Mouse (Mus musculus): Measurements from ENCODE around the gene Usp42. TPM values are rescaled to one million over a fixed set of nuclear protein-coding genes. Genes with fewer than 3 reads are reported as not detected.

Gene Usp42
- polyA plus RNA-seq, 1 experiment from 2014 or later, result 9.7 TPM

GRCm38 (mm10) chr5:143721962-143722361 is 10.1 kb downstream of the Usp42 start:
- no peak overlapping the region for H3K4me2 ChIP-seq (ENCODE audit: low read depth, low read length)
- H3K9me3 ChIP-seq (replicated peaks; ENCODE audit: control insufficient read depth, low read length), result no peaks in the 10 kb centered on the region
- no peaks in the 10 kb centered on the region for H3K4me1 ChIP-seq (ENCODE audit: control insufficient read depth, insufficient read depth, low read length)
- WGBS, result 95% methylated on average over 7 of the region's 7 CpGs
- no peak overlapping the region for H3K4me3 ChIP-seq (ENCODE audit: low read length)
- H3K9ac ChIP-seq (ENCODE audit: low read length), result no peak overlapping the region
- peaks cover 66% of the 10 kb centered on the region for H3K36me3 ChIP-seq (ENCODE audit: control insufficient read depth, insufficient read depth)
- no peak for ATAC-seq (replicated peaks; ENCODE audit: extremely low read depth, insufficient read depth, low FRiP score)
- no peaks in the 10 kb centered on the region for H3K27me3 ChIP-seq (ENCODE audit: control insufficient read depth, insufficient read depth, low read length)
- H3K27ac ChIP-seq (ENCODE audit: low read length), result no peak overlapping the region

- no peak overlapping the region for H3K4me3 ChIP-seq (ENCODE audit: low read length)
- H3K4me1 ChIP-seq (ENCODE audit: control insufficient read depth, insufficient read depth, low read length), result no peaks in the 10 kb centered on the region
- H3K27me3 ChIP-seq (ENCODE audit: control insufficient read depth, insufficient read depth, low read length), result no peaks in the 10 kb centered on the region
- WGBS, result 77% methylated on average over 14 of the region's 14 CpGs
- no peak overlapping the region for H3K9ac ChIP-seq (ENCODE audit: low read length)
- H3K9me3 ChIP-seq (replicated peaks; ENCODE audit: control insufficient read depth, low read length), result no peaks in the 10 kb centered on the region
- ATAC-seq (replicated peaks; ENCODE audit: extremely low read depth, insufficient read depth, low FRiP score), result no peak
- H3K4me2 ChIP-seq (ENCODE audit: low read depth, low read length), result no peak overlapping the region
- H3K27ac ChIP-seq (ENCODE audit: low read length), result no peak overlapping the region
- H3K36me3 ChIP-seq (ENCODE audit: control insufficient read depth, insufficient read depth), result peaks cover 71% of the 10 kb centered on the region
Observed at GRCm38 (mm10) chr5:143712011-143712800, 19.9 kb downstream of the Usp42 start.

GRCm38 (mm10) chr5:143711326-143711725 is 20.8 kb downstream of the Usp42 start:
- no peaks in the 10 kb centered on the region for H3K27me3 ChIP-seq (ENCODE audit: control insufficient read depth, insufficient read depth, low read length)
- H3K9ac ChIP-seq (ENCODE audit: low read length), result no peak overlapping the region
- H3K9me3 ChIP-seq (replicated peaks; ENCODE audit: control insufficient read depth, low read length), result no peaks in the 10 kb centered on the region
- H3K36me3 ChIP-seq (ENCODE audit: control insufficient read depth, insufficient read depth), result peaks cover 64% of the 10 kb centered on the region
- no peak overlapping the region for H3K27ac ChIP-seq (ENCODE audit: low read length)
- WGBS, result 16% methylated on average over 7 of the region's 7 CpGs
- H3K4me3 ChIP-seq (ENCODE audit: low read length), result no peak overlapping the region
- ATAC-seq (replicated peaks; ENCODE audit: extremely low read depth, insufficient read depth, low FRiP score), result peak; percentile 57; the same call in 1 of the 2 replicates
- peaks cover 9% of the 10 kb centered on the region for H3K4me1 ChIP-seq (ENCODE audit: control insufficient read depth, insufficient read depth, low read length)
- no peak overlapping the region for H3K4me2 ChIP-seq (ENCODE audit: low read depth, low read length)

GRCm38 (mm10) chr5:143706822-143707200 is 25.3 kb downstream of the Usp42 start:
- 64% methylated on average over 7 of the region's 7 CpGs for WGBS
- Histone ChIP-seq H3K27ac (ENCODE audit: low read length) (peak overlapping the region; percentile 47), H3K4me3 (ENCODE audit: low read length) (no peak overlapping the region), H3K9me3 (replicated peaks; ENCODE audit: control insufficient read depth, low read length) (no peaks in the 10 kb centered on the region), H3K9ac (ENCODE audit: low read length) (peak overlapping the region; percentile 33; the same call in 1 of the 2 replicates), H3K4me1 (ENCODE audit: control insufficient read depth, insufficient read depth, low read length) (peaks cover 28% of the 10 kb centered on the region), H3K4me2 (ENCODE audit: low read depth, low read length) (no peak overlapping the region), H3K27me3 (ENCODE audit: control insufficient read depth, insufficient read depth, low read length) (no peaks in the 10 kb centered on the region), H3K36me3 (ENCODE audit: control insufficient read depth, insufficient read depth) (peaks cover 39% of the 10 kb centered on the region)
- 0 out of 2 replicates have a peak, but pooled peaks have one; percentile 1 for ATAC-seq (replicated peaks; ENCODE audit: extremely low read depth, insufficient read depth, low FRiP score)

- Histone ChIP-seq H3K4me3 (ENCODE audit: low read length) (no peak overlapping the region), H3K4me1 (ENCODE audit: control insufficient read depth, insufficient read depth, low read length) (peaks cover 28% of the 10 kb centered on the region), H3K9me3 (replicated peaks; ENCODE audit: control insufficient read depth, low read length) (no peaks in the 10 kb centered on the region), H3K27me3 (ENCODE audit: control insufficient read depth, insufficient read depth, low read length) (no peaks in the 10 kb centered on the region), H3K4me2 (ENCODE audit: low read depth, low read length) (no peak overlapping the region), H3K36me3 (ENCODE audit: control insufficient read depth, insufficient read depth) (peaks cover 39% of the 10 kb centered on the region), H3K27ac (ENCODE audit: low read length) (peak overlapping the region; percentile 64), H3K9ac (ENCODE audit: low read length) (peak overlapping the region; percentile 33; the same call in 1 of the 2 replicates)
- WGBS, result 38% methylated on average over 9 of the region's 9 CpGs
- peak; percentile 70 for ATAC-seq (replicated peaks; ENCODE audit: extremely low read depth, insufficient read depth, low FRiP score)
Observed at GRCm38 (mm10) chr5:143706030-143706821, 25.9 kb downstream of the Usp42 start.

GRCm38 (mm10) chr5:143705659-143705982 is 26.5 kb downstream of the Usp42 start:
- H3K27ac ChIP-seq (ENCODE audit: low read length), result peak overlapping the region; percentile 64
- peaks cover 39% of the 10 kb centered on the region for H3K36me3 ChIP-seq (ENCODE audit: control insufficient read depth, insufficient read depth)
- ATAC-seq (replicated peaks; ENCODE audit: extremely low read depth, insufficient read depth, low FRiP score), result no peak
- H3K4me1 ChIP-seq (ENCODE audit: control insufficient read depth, insufficient read depth, low read length), result peaks cover 28% of the 10 kb centered on the region
- no peaks in the 10 kb centered on the region for H3K9me3 ChIP-seq (replicated peaks; ENCODE audit: control insufficient read depth, low read length)
- 54% methylated on average over 1 of the region's 1 CpGs for WGBS
- no peak overlapping the region for H3K4me2 ChIP-seq (ENCODE audit: low read depth, low read length)
- H3K27me3 ChIP-seq (ENCODE audit: control insufficient read depth, insufficient read depth, low read length), result no peaks in the 10 kb centered on the region
- no peak overlapping the region for H3K4me3 ChIP-seq (ENCODE audit: low read length)
- H3K9ac ChIP-seq (ENCODE audit: low read length), result no peak overlapping the region

GRCm38 (mm10) chr5:143704875-143705658 is 27.0 kb downstream of the Usp42 start:
- 71% methylated on average over 13 of the region's 13 CpGs for WGBS
- H3K4me3 ChIP-seq (ENCODE audit: low read length), result no peak overlapping the region
- no peak for ATAC-seq (replicated peaks; ENCODE audit: extremely low read depth, insufficient read depth, low FRiP score)
- H3K27ac ChIP-seq (ENCODE audit: low read length), result no peak overlapping the region
- H3K27me3 ChIP-seq (ENCODE audit: control insufficient read depth, insufficient read depth, low read length), result no peaks in the 10 kb centered on the region
- peaks cover 39% of the 10 kb centered on the region for H3K36me3 ChIP-seq (ENCODE audit: control insufficient read depth, insufficient read depth)
- peaks cover 28% of the 10 kb centered on the region for H3K4me1 ChIP-seq (ENCODE audit: control insufficient read depth, insufficient read depth, low read length)
- H3K9ac ChIP-seq (ENCODE audit: low read length), result no peak overlapping the region
- no peaks in the 10 kb centered on the region for H3K9me3 ChIP-seq (replicated peaks; ENCODE audit: control insufficient read depth, low read length)
- no peak overlapping the region for H3K4me2 ChIP-seq (ENCODE audit: low read depth, low read length)

- no peaks in the 10 kb centered on the region for H3K9me3 ChIP-seq (replicated peaks; ENCODE audit: control insufficient read depth, low read length)
- ATAC-seq (replicated peaks; ENCODE audit: extremely low read depth, insufficient read depth, low FRiP score), result no peak
- no peak overlapping the region for H3K4me3 ChIP-seq (ENCODE audit: low read length)
- H3K4me1 ChIP-seq (ENCODE audit: control insufficient read depth, insufficient read depth, low read length), result peaks cover 16% of the 10 kb centered on the region
- H3K27ac ChIP-seq (ENCODE audit: low read length), result no peak overlapping the region
- no peak overlapping the region for H3K4me2 ChIP-seq (ENCODE audit: low read depth, low read length)
- H3K27me3 ChIP-seq (ENCODE audit: control insufficient read depth, insufficient read depth, low read length), result no peaks in the 10 kb centered on the region
- H3K36me3 ChIP-seq (ENCODE audit: control insufficient read depth, insufficient read depth), result peaks cover 33% of the 10 kb centered on the region
- WGBS, result 87% methylated on average over 10 of the region's 10 CpGs
- H3K9ac ChIP-seq (ENCODE audit: low read length), result no peak overlapping the region
Observed at GRCm38 (mm10) chr5:143701074-143701473, 31.0 kb downstream of the Usp42 start.

Measured in heart, embryonic 16.5 days (tissue).